Mouse (Mus musculus): ENCODE measurements around the gene Stat5a.

The Stat5a gene

GRCm38 (mm10) chr11:100858935-100859578 lies at the start of gene Stat5a:
TSS of gene Stat5a (plus strand) at chr11:100859351.
- no peak for DNase-seq (ENCODE audit: low spot score in 2 of 2)

GRCm38 (mm10) chr11:100810516-100810915 lies 48.6 kb upstream of the Stat5a start:
- DNase-seq (ENCODE audit: low spot score in 2 of 2) = no peak

- DNase-seq (ENCODE audit: low spot score in 2 of 2) = no peak
Observed at GRCm38 (mm10) chr11:100811132-100811531, 48.0 kb upstream of the Stat5a start.

- peak; percentile 89 to 90 for DNase-seq (ENCODE audit: low spot score in 2 of 2)
Observed at GRCm38 (mm10) chr11:100814498-100814897, 44.7 kb upstream of the Stat5a start.

- no peak for DNase-seq (ENCODE audit: low spot score in 2 of 2)
Observed at GRCm38 (mm10) chr11:100816342-100816741, 42.8 kb upstream of the Stat5a start.

- no peak for DNase-seq (ENCODE audit: low spot score in 2 of 2)
Observed at GRCm38 (mm10) chr11:100816801-100817200, 42.4 kb upstream of the Stat5a start.

- DNase-seq (ENCODE audit: low spot score in 2 of 2) = no peak
Observed at GRCm38 (mm10) chr11:100817311-100817710, 41.8 kb upstream of the Stat5a start.

- DNase-seq (ENCODE audit: low spot score in 2 of 2) = no peak
Observed at GRCm38 (mm10) chr11:100818359-100819012, 40.7 kb upstream of the Stat5a start.

- no peak for DNase-seq (ENCODE audit: low spot score in 2 of 2)
Observed at GRCm38 (mm10) chr11:100819048-100819447, 40.1 kb upstream of the Stat5a start.

- DNase-seq (ENCODE audit: low spot score in 2 of 2) = no peak
Observed at GRCm38 (mm10) chr11:100819626-100820025, 39.5 kb upstream of the Stat5a start.

- DNase-seq (ENCODE audit: low spot score in 2 of 2) = no peak
Observed at GRCm38 (mm10) chr11:100820047-100820446, 39.1 kb upstream of the Stat5a start.

GRCm38 (mm10) chr11:100821605-100822220 lies 37.4 kb upstream of the Stat5a start:
- DNase-seq (ENCODE audit: low spot score in 2 of 2) = no peak

- peak; percentile 73 to 77 for DNase-seq (ENCODE audit: low spot score in 2 of 2)
Observed at GRCm38 (mm10) chr11:100822365-100822764, 36.8 kb upstream of the Stat5a start.

- DNase-seq (ENCODE audit: low spot score in 2 of 2) = peak; percentile 57 to 58
Observed at GRCm38 (mm10) chr11:100823543-100824313, 35.4 kb upstream of the Stat5a start.

- no peak for DNase-seq (ENCODE audit: low spot score in 2 of 2)
Observed at GRCm38 (mm10) chr11:100824496-100824895, 34.7 kb upstream of the Stat5a start.

GRCm38 (mm10) chr11:100825451-100825850 lies 33.7 kb upstream of the Stat5a start:
- DNase-seq (ENCODE audit: low spot score in 2 of 2) = no peak

GRCm38 (mm10) chr11:100826161-100826866 lies 32.8 kb upstream of the Stat5a start:
- peak in 1 of 2 experiments; percentile 38 for DNase-seq (ENCODE audit: low spot score in 2 of 2)

- no peak for DNase-seq (ENCODE audit: low spot score in 2 of 2)
Observed at GRCm38 (mm10) chr11:100828676-100829151, 30.4 kb upstream of the Stat5a start.

GRCm38 (mm10) chr11:100829691-100830090 lies 29.5 kb upstream of the Stat5a start:
- DNase-seq (ENCODE audit: low spot score in 2 of 2) = no peak

GRCm38 (mm10) chr11:100831396-100831795 lies 27.8 kb upstream of the Stat5a start:
- DNase-seq (ENCODE audit: low spot score in 2 of 2) = no peak

- no peak for DNase-seq (ENCODE audit: low spot score in 2 of 2)
Observed at GRCm38 (mm10) chr11:100833466-100833865, 25.7 kb upstream of the Stat5a start.

All from natural killer cell, adult 2 months (primary cell).